Mouse (Mus musculus) embryonic facial prominence, embryonic 12.5 days (tissue): Measurements from ENCODE around the gene 2010111I01Rik. TPM values are rescaled to one million over a fixed set of nuclear protein-coding genes. Genes with fewer than 3 reads are reported as not detected.
"Not testable (repeated sequence)": the region's sequence is repeated elsewhere in the genome, so short reads cannot be mapped to it uniquely, and the experiment has no call there.

Experiments used
- ATAC-seq: fragments of 200-750 bp; cut with Nextera tagmentation; 2 replicates; pipeline ENCODE4 v1.8.0; 2017; ENCODE audit not compliant: insufficient number of reproducible peaks, insufficient read depth, low FRiP score, low TSS enrichment
- H3K27ac ChIP-seq: fragments of 300-500 bp; sonication (generic); 2 replicates; pipeline ENCODE4 v1.5.1; 2016; ENCODE audit warnings: mild to moderate bottlenecking
- H3K27me3 ChIP-seq: fragments of 300-500 bp; sonication (generic); 2 replicates; pipeline ENCODE4 v1.6.1; 2016; ENCODE audit warnings: mild to moderate bottlenecking, moderate library complexity
- H3K36me3 ChIP-seq: fragments of 300-500 bp; sonication (generic); 2 replicates; pipeline ENCODE4 v1.6.1; 2016; ENCODE audit warnings: mild to moderate bottlenecking
- H3K4me1 ChIP-seq: fragments of 300-500 bp; sonication (generic); 2 replicates; pipeline ENCODE4 v1.6.1; 2016
- H3K4me2 ChIP-seq: fragments of 300-500 bp; sonication (generic); replicated peaks from 2 replicates; pipeline ENCODE4 v1.6.1; 2016; ENCODE audit warnings: mild to moderate bottlenecking, moderate library complexity
- H3K4me3 ChIP-seq: fragments of 300-500 bp; sonication (generic); 2 replicates; pipeline ENCODE4 v1.5.1; 2016; ENCODE audit warnings: mild to moderate bottlenecking
- H3K9ac ChIP-seq: fragments of 300-500 bp; sonication (generic); 2 replicates; pipeline ENCODE4 v1.6.1; 2016; ENCODE audit warnings: mild to moderate bottlenecking, moderate library complexity
- H3K9me3 ChIP-seq: fragments of 300-500 bp; sonication (generic); 2 replicates; pipeline ENCODE4 v1.6.1; 2016; ENCODE audit warnings: mild to moderate bottlenecking, moderate library complexity
- WGBS: fragments of 180-500 bp; shearing (Covaris S2); methylation state at CpG from one replicate; pipeline ENCODE4 v1.1.7; 2016; 5-methylcytosine and 5-hydroxymethylcytosine counted together
- polyA plus RNA-seq: library from polyadenylated mRNA; unstranded; fragments of >200 nt; fragmentation: Nextera tagmentation; extraction: Ambion mirVana; gene quantifications from 2 replicates; pipeline ENCODE4 v1.2.1, GENCODE M21; 2016

2010111I01Rik gene
- polyA plus RNA-seq, 1 experiment from 2014 or later = 144 TPM

DNA sequence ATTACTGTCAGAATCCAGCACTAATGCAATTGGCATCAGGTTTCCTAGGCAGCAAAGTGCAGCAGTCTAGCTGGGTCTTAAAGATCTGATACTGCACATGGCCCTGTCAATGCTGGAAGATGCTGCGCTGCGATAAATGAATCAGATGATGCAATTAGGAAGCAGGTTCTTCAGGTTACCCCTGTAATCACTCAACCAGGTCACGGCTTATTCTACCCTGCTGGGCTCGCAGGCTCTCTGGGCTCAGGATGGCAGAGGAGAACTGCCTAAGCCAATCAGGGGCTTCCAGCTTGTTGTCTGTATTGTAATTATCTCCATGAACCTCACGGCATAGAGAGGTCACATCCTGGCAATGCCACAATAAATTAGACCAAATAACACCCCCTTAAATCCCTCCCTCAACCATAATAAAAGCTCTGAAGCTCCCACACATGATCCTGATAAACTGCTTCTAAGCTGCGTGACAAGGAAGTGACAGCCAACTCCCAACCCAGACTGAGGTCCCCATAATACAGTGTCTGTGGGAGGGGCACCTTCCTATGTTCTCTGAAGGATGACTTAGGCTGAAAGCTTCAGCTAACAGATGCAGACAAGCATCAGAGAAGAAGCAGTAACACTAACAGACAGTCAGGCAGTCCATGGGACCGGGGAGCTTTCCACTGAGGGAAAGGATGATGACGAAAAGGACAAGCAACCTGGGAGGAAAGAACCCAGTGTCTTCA lies 372.7 kb downstream of the 2010111I01Rik start:
- ATAC-seq = peak; percentile 72
- Histone ChIP-seq H3K27me3 (no peaks in the 10 kb centered on the region), H3K4me2 (no peak overlapping the region), H3K36me3 (no peaks in the 10 kb centered on the region), H3K4me1 (peaks cover 22% of the 10 kb centered on the region), H3K27ac (no peak overlapping the region), H3K9me3 (no peaks in the 10 kb centered on the region), H3K9ac (no peak overlapping the region), H3K4me3 (no peak overlapping the region)
- 29% methylated on average over 8 of the region's 8 CpGs for WGBS

DNA sequence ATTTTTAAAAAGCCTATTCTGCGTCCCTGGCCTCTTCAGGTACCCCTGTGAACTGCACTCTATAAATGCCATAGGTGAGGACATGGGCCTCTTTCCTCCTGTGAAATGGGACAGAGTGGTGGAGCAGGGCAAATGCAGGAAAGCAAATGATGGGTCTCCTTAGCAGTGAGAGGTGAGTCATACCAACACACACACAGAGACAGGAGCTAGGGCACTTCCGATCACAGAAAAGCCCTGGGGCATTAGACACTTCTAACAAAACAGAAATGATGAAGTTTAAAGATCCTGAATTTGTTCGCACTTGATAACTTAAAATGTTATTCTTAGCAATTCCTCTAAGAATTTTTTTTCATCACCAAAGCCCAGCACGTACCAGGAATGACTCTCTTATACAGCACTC lies 375.3 kb downstream of the 2010111I01Rik start:
- Histone ChIP-seq H3K27ac (no peak overlapping the region), H3K4me3 (no peak overlapping the region), H3K36me3 (no peaks in the 10 kb centered on the region), H3K9me3 (no peaks in the 10 kb centered on the region), H3K4me2 (no peak overlapping the region), H3K27me3 (no peaks in the 10 kb centered on the region), H3K4me1 (peaks cover 14% of the 10 kb centered on the region), H3K9ac (no peak overlapping the region)
- WGBS = 79% methylated on average over 4 of the region's 4 CpGs
- no peak for ATAC-seq

DNA sequence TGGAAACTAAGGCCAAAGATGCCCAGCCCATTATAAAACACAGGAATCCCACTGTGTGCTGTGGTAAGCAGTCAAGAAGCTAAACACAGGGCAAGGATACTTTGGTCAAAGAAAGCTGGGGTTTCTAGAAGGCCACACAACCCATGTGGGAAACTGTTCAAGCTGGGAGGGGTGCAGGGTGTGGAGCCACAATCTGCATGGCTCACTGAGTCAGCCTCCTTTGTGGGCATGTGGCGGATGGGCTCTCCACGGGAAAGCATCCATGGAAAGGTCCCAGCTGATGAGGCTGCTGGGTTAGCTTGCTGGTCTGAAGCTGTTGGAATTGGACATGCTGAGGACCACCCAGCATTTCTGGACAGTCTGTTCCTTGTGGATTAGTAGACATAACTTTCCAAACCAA lies 378.1 kb downstream of the 2010111I01Rik start:
- WGBS = 89% methylated on average over 2 of the region's 2 CpGs
- Histone ChIP-seq H3K4me3 (no peak overlapping the region), H3K27ac (no peak overlapping the region), H3K27me3 (no peaks in the 10 kb centered on the region), H3K4me2 (no peak overlapping the region), H3K36me3 (no peaks in the 10 kb centered on the region), H3K4me1 (peaks cover 2% of the 10 kb centered on the region), H3K9me3 (no peaks in the 10 kb centered on the region), H3K9ac (no peak overlapping the region)
- ATAC-seq = no peak

DNA sequence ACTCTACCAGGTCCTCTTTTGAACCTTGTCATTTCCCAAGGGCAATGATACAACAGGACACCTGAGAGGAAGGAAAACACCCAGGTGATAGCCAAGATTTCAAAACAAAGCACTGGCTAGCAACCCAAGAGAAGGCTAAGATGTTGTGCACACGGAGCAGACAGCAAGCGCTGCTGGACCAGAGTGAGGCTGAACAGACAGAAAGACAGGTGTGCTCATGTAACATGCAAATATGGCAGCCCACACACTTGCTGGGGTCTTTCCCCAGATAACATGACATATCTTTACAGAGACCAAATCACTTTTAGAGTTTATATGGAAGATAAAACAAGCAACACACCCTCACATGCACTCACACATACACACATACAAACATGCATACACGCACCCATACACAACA lies 379.8 kb downstream of the 2010111I01Rik start:
- no peak for ATAC-seq
- Histone ChIP-seq H3K9ac (no peak overlapping the region), H3K4me3 (no peak overlapping the region), H3K27me3 (no peaks in the 10 kb centered on the region), H3K36me3 (no peaks in the 10 kb centered on the region), H3K9me3 (no peaks in the 10 kb centered on the region), H3K4me1 (no peaks in the 10 kb centered on the region), H3K4me2 (no peak overlapping the region), H3K27ac (no peak overlapping the region)
- 95% methylated on average over 3 of the region's 3 CpGs for WGBS

DNA sequence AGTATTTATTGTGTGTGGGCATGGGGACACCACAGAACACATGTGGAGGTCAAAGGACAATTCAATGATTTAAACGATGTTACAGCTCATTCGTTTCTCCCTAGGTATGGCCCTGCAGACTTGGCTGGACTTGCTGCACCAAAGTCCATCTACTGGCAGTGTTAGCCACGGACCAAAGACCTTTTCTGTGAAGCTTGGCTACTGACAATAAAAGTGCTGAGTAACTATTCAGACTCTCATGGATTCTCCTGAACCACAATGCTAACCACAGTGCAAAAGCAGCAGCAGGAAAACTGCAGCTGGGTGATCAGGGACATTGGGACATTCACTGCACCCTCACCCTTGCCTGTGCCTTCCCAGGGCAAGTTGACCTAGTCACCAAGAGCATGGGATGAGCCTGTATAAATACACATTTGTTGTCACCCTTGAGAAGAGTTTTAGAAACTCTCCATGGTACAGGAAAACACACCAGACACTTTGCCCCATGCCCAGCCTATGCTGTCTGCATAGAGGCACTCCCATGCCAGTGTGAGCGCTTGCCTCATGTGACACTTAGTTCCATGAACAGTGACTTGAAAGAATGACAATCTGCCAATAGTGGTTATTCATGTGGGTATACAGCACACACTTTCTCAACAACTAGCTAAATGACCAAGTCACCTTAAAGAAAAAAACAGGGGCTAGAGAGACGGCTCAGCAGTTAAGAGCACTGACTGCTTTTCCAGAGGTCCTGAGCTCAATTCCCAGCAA lies 381.0 kb downstream of the 2010111I01Rik start:
- H3K36me3 ChIP-seq = no peaks in the 10 kb centered on the region
- no peak overlapping the region for H3K4me3 ChIP-seq
- WGBS = 80% methylated on average over 5 of the region's 5 CpGs
- H3K27ac ChIP-seq = no peak overlapping the region
- no peak for ATAC-seq
- H3K9me3 ChIP-seq = no peaks in the 10 kb centered on the region
- no peaks in the 10 kb centered on the region for H3K27me3 ChIP-seq
- H3K4me2 ChIP-seq = no peak overlapping the region
- no peaks in the 10 kb centered on the region for H3K4me1 ChIP-seq
- no peak overlapping the region for H3K9ac ChIP-seq

- no peak overlapping the region for H3K4me2 ChIP-seq
- no peaks in the 10 kb centered on the region for H3K36me3 ChIP-seq
- 71% methylated on average over 2 of the region's 2 CpGs for WGBS
- no peak overlapping the region for H3K9ac ChIP-seq
- no peaks in the 10 kb centered on the region for H3K4me1 ChIP-seq
- H3K27me3 ChIP-seq = no peaks in the 10 kb centered on the region
- H3K9me3 ChIP-seq = no peaks in the 10 kb centered on the region
- H3K4me3 ChIP-seq = no peak overlapping the region
- ATAC-seq = no peak
- H3K27ac ChIP-seq = no peak overlapping the region
Observed at GRCm38 (mm10) chr13:63347639-63348038, 382.9 kb downstream of the 2010111I01Rik start.

DNA sequence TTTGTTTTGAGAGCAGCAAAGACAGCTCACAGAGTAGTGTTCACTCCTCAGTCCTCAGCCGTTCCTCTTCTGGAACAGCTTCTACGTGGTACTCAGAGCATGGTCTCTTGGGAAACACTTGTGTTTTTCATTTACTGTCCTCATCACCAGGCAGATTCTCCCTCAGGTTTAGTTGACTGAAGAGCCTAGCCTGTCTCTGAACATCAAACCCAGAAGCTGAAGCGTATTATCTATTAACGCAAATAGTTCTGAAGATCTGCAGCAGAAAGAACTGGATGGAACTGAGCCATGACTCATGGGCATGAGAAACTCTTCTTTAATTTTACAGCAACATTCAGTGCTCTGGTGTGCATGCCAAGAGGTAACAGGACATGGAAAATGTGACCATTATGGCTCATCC lies 385.4 kb downstream of the 2010111I01Rik start:
- no peak overlapping the region for H3K4me3 ChIP-seq
- no peak overlapping the region for H3K27ac ChIP-seq
- no peak for ATAC-seq
- WGBS = 85% methylated on average over 4 of the region's 4 CpGs
- no peaks in the 10 kb centered on the region for H3K9me3 ChIP-seq
- H3K9ac ChIP-seq = no peak overlapping the region
- no peak overlapping the region for H3K4me2 ChIP-seq
- H3K27me3 ChIP-seq = no peaks in the 10 kb centered on the region
- H3K36me3 ChIP-seq = no peaks in the 10 kb centered on the region
- H3K4me1 ChIP-seq = no peaks in the 10 kb centered on the region

DNA sequence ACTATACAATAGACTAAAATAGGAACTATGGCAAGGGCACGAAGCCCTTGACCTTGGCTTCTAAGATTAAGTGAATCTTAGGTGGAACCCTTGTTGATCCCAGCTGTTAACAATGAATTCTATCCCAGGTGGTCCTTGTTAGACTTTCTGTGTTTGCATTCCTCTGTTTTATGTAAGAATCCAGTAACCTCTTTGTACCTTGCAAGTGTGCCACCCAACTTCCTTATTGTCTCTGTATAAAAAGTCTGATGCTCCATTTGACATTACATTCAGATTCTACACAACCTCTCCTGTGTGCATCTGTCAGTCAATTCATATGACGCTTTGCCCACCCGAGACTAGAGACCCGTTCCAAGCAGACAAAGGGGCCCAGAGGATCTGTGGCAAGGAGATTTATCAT lies 388.6 kb downstream of the 2010111I01Rik start:
- not testable (repeated sequence) for H3K4me1 ChIP-seq, H3K27ac ChIP-seq, H3K9me3 ChIP-seq, H3K36me3 ChIP-seq, H3K4me2 ChIP-seq, H3K4me3 ChIP-seq, H3K9ac ChIP-seq, H3K27me3 ChIP-seq, ATAC-seq
- 79% methylated on average over 4 of the region's 4 CpGs for WGBS

DNA sequence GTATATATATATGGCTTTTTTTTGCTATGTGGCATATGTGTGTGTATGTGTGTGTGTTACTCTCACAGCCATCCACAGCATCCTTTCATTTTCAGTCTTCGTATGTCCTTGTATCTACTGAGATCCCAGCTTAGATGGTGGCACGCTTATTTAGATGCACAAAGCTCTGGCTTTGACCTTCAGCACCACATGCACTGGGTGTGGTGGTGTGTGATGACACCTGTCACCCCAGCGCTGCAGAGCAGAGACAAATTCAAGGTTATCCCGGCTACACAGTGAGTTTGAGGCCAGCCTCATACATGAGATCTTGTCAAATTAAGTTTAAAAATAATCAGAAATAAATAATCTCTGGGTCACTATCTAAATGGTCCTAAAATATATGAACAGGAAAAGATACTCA lies 391.4 kb downstream of the 2010111I01Rik start:
- no peak overlapping the region for H3K9ac ChIP-seq
- no peaks in the 10 kb centered on the region for H3K4me1 ChIP-seq
- 91% methylated on average over 4 of the region's 4 CpGs for WGBS
- no peak for ATAC-seq
- no peaks in the 10 kb centered on the region for H3K27me3 ChIP-seq
- no peaks in the 10 kb centered on the region for H3K9me3 ChIP-seq
- H3K36me3 ChIP-seq = no peaks in the 10 kb centered on the region
- no peak overlapping the region for H3K4me2 ChIP-seq
- no peak overlapping the region for H3K4me3 ChIP-seq
- no peak overlapping the region for H3K27ac ChIP-seq

- no peaks in the 10 kb centered on the region for H3K4me1 ChIP-seq
- H3K4me2 ChIP-seq = no peak overlapping the region
- H3K9ac ChIP-seq = no peak overlapping the region
- no peaks in the 10 kb centered on the region for H3K27me3 ChIP-seq
- no peak overlapping the region for H3K27ac ChIP-seq
- 29% methylated on average over 3 of the region's 3 CpGs for WGBS
- ATAC-seq = no peak
- no peaks in the 10 kb centered on the region for H3K9me3 ChIP-seq
- H3K36me3 ChIP-seq = no peaks in the 10 kb centered on the region
- H3K4me3 ChIP-seq = no peak overlapping the region
Observed at GRCm38 (mm10) chr13:63356558-63356957, 391.9 kb downstream of the 2010111I01Rik start.

DNA sequence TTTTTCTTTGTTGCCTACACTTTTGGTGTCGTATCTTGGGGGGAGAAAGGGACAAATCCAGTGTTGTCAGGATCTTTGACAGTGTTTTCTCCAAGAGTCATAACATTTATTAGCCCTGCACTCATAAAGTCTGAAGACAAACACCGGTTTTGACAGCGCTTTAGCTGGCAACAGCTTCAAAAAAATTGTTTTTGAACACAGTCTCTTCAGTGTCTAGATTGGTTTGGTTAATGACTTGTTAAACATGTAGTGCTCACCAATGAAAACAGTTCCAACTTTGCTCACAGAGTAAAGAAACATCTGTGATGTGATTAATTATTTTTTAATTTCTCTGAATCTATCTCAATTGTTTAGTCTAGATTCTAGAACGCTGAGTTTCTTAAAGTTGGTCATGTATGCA lies 394.7 kb downstream of the 2010111I01Rik start:
- WGBS = 90% methylated on average over 4 of the region's 4 CpGs
- Histone ChIP-seq H3K4me3 (no peak overlapping the region), H3K9ac (no peak overlapping the region), H3K4me1 (0 out of 2 replicates have a peak, but pooled peaks cover 7% of the 10 kb centered on the region), H3K4me2 (no peak overlapping the region), H3K36me3 (no peaks in the 10 kb centered on the region), H3K9me3 (no peaks in the 10 kb centered on the region), H3K27me3 (no peaks in the 10 kb centered on the region), H3K27ac (no peak overlapping the region)
- no peak for ATAC-seq

- no peak overlapping the region for H3K27ac ChIP-seq
- no peak for ATAC-seq
- no peak overlapping the region for H3K4me2 ChIP-seq
- no peak overlapping the region for H3K9ac ChIP-seq
- H3K4me3 ChIP-seq = no peak overlapping the region
- H3K36me3 ChIP-seq = no peaks in the 10 kb centered on the region
- WGBS = 76% methylated on average over 4 of the region's 4 CpGs
- H3K4me1 ChIP-seq = 0 out of 2 replicates have a peak, but pooled peaks cover 7% of the 10 kb centered on the region
- H3K27me3 ChIP-seq = no peaks in the 10 kb centered on the region
- no peaks in the 10 kb centered on the region for H3K9me3 ChIP-seq
Observed at GRCm38 (mm10) chr13:63360111-63360885, 395.6 kb downstream of the 2010111I01Rik start.
